Mouse (Mus musculus): ENCODE measurements around the gene Tm4sf5. TPM values are rescaled to one million over a fixed set of nuclear protein-coding genes. Genes with fewer than 3 reads are reported as not detected.

The Tm4sf5 gene
- total and polyA plus RNA-seq, 2 experiments from 2014 or later, result 0.34 to 7.6 TPM

DNA sequence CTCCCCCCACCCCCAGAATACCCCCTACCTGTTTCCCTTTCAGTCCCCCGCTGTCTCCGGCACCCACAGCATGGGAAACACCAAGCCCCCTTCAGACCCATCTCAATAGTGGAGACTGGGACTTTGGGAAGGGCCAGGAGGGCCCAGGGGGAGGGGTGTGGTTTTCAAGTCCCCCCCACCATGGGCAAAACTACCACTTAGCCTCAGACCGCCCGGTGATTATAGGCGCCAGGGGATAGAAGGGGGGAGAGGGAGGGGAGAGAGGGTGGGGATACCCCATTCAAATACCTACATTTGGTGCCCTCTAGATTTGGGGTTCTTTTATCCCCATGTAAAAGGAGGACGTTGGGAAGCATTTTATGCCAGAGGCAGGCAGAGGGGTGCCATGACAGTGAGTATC, 27.8 kb downstream of the Tm4sf5 start, which contains the start of gene Gm40193:
Gene Gm40193, minus strand, starts transcription at position 101 of the 400 bp plus-strand sequence.
- H3K4me1 ChIP-seq (ENCODE audit: control insufficient read depth, insufficient read depth), result no peaks in the 10 kb centered on the region
- peaks cover 6% of the 10 kb centered on the region for H3K36me3 ChIP-seq (replicated peaks; ENCODE audit: control insufficient read depth, insufficient read depth, low read length)
- no peak within 1 kb of the TSS for H3K9ac ChIP-seq (replicated peaks; ENCODE audit: low read depth, low read length)
- TF ChIP-seq CTCF (IDR thresholded peaks at IDR 0.05; ENCODE audit: low read depth) (no peak), EP300 (IDR thresholded peaks at IDR 0.05; ENCODE audit: low read depth) (no peak)
- H3K27ac ChIP-seq (ENCODE audit: low read depth), result no peak within 1 kb of the TSS
- 78% methylated on average over 6 of the region's 6 CpGs for WGBS
- no peak for DNase-seq (ENCODE audit: low spot score)
- ATAC-seq (ENCODE audit: insufficient read depth, low read depth), result no peak
- no peak within 1 kb of the TSS for H3K4me3 ChIP-seq (ENCODE audit: low read depth, low read length)
- no peak within 1 kb of the TSS for H3K4me2 ChIP-seq (ENCODE audit: low read depth, low read length)
- H3K27me3 ChIP-seq (ENCODE audit: control insufficient read depth, insufficient read depth, low read length), result no peaks in the 10 kb centered on the region
- H3K9me3 ChIP-seq (replicated peaks; ENCODE audit: control insufficient read depth, low read length), result no peaks in the 10 kb centered on the region

DNA sequence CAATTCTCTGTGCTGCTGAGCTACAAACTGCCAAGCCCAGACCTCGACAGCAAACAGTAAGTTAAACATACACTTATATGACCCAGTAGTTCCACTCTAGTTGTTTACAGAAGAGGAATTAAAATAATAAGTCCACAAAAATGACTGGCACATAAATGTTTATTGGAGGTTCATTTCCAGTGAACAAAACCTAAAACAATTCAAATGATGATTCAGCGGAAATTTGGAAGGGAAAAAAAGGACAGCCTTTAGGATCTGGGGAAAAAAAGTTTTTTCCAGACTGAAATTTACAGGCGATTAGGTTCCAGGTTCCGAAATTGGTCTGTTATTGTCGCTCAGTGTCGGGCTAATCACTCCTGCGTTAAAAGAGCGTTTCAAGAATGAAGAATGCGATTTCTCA, 34.4 kb downstream of the Tm4sf5 start:
- ATAC-seq (ENCODE audit: insufficient read depth, low read depth), result peak; percentile 0; the same call in 1 of the 2 replicates
- peaks cover 8% of the 10 kb centered on the region for H3K4me1 ChIP-seq (ENCODE audit: control insufficient read depth, insufficient read depth)
- no peak for TF ChIP-seq CTCF (IDR thresholded peaks at IDR 0.05; ENCODE audit: low read depth)
- no peak for TF ChIP-seq EP300 (IDR thresholded peaks at IDR 0.05; ENCODE audit: low read depth)
- peak overlapping the region; percentile 72 for H3K4me3 ChIP-seq (ENCODE audit: low read depth, low read length)
- peak overlapping the region; percentile 71 for H3K4me2 ChIP-seq (ENCODE audit: low read depth, low read length)
- H3K27me3 ChIP-seq (ENCODE audit: control insufficient read depth, insufficient read depth, low read length), result no peaks in the 10 kb centered on the region
- H3K9me3 ChIP-seq (replicated peaks; ENCODE audit: control insufficient read depth, low read length), result no peaks in the 10 kb centered on the region
- 0 out of 2 replicates have a peak, but pooled peaks cover 6% of the 10 kb centered on the region for H3K36me3 ChIP-seq (replicated peaks; ENCODE audit: control insufficient read depth, insufficient read depth, low read length)
- H3K27ac ChIP-seq (ENCODE audit: low read depth), result no peak overlapping the region
- no peak for DNase-seq (ENCODE audit: low spot score)
- WGBS, result 10% methylated on average over 9 of the region's 9 CpGs
- peak overlapping the region; percentile 68 for H3K9ac ChIP-seq (replicated peaks; ENCODE audit: low read depth, low read length)

GRCm38 (mm10) chr11:70539877-70540587, 35.0 kb downstream of the Tm4sf5 start, which contains the start of gene Pld2:
Pld2 (plus strand) TSS chr11:70540064.
- no peak for TF ChIP-seq EP300 (IDR thresholded peaks at IDR 0.05; ENCODE audit: low read depth)
- TF ChIP-seq CTCF (IDR thresholded peaks at IDR 0.05; ENCODE audit: low read depth), result peak; percentile 65
- peaks cover 8% of the 10 kb centered on the region for H3K4me1 ChIP-seq (ENCODE audit: control insufficient read depth, insufficient read depth)
- H3K36me3 ChIP-seq (replicated peaks; ENCODE audit: control insufficient read depth, insufficient read depth, low read length), result 0 out of 2 replicates have a peak, but pooled peaks cover 6% of the 10 kb centered on the region
- peak; percentile 95 for ATAC-seq (ENCODE audit: insufficient read depth, low read depth)
- H3K4me2 ChIP-seq (ENCODE audit: low read depth, low read length), result peak within 1 kb of the TSS; percentile 71
- peak within 1 kb of the TSS; percentile 72 for H3K4me3 ChIP-seq (ENCODE audit: low read depth, low read length)
- no peaks in the 10 kb centered on the region for H3K9me3 ChIP-seq (replicated peaks; ENCODE audit: control insufficient read depth, low read length)
- peak; percentile 89 for DNase-seq (ENCODE audit: low spot score)
- peak within 1 kb of the TSS; percentile 55; the same call in 1 of the 2 replicates for H3K27ac ChIP-seq (ENCODE audit: low read depth)
- WGBS, result under 1% methylated on average over 47 of the region's 65 CpGs
- no peaks in the 10 kb centered on the region for H3K27me3 ChIP-seq (ENCODE audit: control insufficient read depth, insufficient read depth, low read length)
- peak within 1 kb of the TSS; percentile 68 for H3K9ac ChIP-seq (replicated peaks; ENCODE audit: low read depth, low read length)

- H3K9me3 ChIP-seq (replicated peaks; ENCODE audit: control insufficient read depth, low read length), result no peaks in the 10 kb centered on the region
- H3K27ac ChIP-seq (ENCODE audit: low read depth), result no peak overlapping the region
- peak overlapping the region; percentile 71 for H3K4me2 ChIP-seq (ENCODE audit: low read depth, low read length)
- ATAC-seq (ENCODE audit: insufficient read depth, low read depth) (no peak), DNase-seq (ENCODE audit: low spot score) (no peak)
- H3K27me3 ChIP-seq (ENCODE audit: control insufficient read depth, insufficient read depth, low read length), result no peaks in the 10 kb centered on the region
- H3K4me1 ChIP-seq (ENCODE audit: control insufficient read depth, insufficient read depth), result peaks cover 8% of the 10 kb centered on the region
- no peak for TF ChIP-seq EP300 (IDR thresholded peaks at IDR 0.05; ENCODE audit: low read depth)
- TF ChIP-seq CTCF (IDR thresholded peaks at IDR 0.05; ENCODE audit: low read depth), result no peak
- 0 out of 2 replicates have a peak, but pooled peaks cover 6% of the 10 kb centered on the region for H3K36me3 ChIP-seq (replicated peaks; ENCODE audit: control insufficient read depth, insufficient read depth, low read length)
- 81% methylated on average over 7 of the region's 7 CpGs for whole genome bisulfite sequencing
- no peak overlapping the region; the same call in 1 of the 2 replicates for H3K9ac ChIP-seq (replicated peaks; ENCODE audit: low read depth, low read length)
- H3K4me3 ChIP-seq (ENCODE audit: low read depth, low read length), result peak overlapping the region; percentile 72
Observed at GRCm38 (mm10) chr11:70540928-70541327, 35.9 kb downstream of the Tm4sf5 start.

- peaks cover 8% of the 10 kb centered on the region for H3K4me1 ChIP-seq (ENCODE audit: control insufficient read depth, insufficient read depth)
- no peak overlapping the region for H3K9ac ChIP-seq (replicated peaks; ENCODE audit: low read depth, low read length)
- no peak for DNase-seq (ENCODE audit: low spot score)
- H3K4me2 ChIP-seq (ENCODE audit: low read depth, low read length), result no peak overlapping the region
- H3K27ac ChIP-seq (ENCODE audit: low read depth), result no peak overlapping the region
- 0 out of 2 replicates have a peak, but pooled peaks cover 6% of the 10 kb centered on the region for H3K36me3 ChIP-seq (replicated peaks; ENCODE audit: control insufficient read depth, insufficient read depth, low read length)
- no peak overlapping the region for H3K4me3 ChIP-seq (ENCODE audit: low read depth, low read length)
- no peak for ATAC-seq (ENCODE audit: insufficient read depth, low read depth)
- no peaks in the 10 kb centered on the region for H3K27me3 ChIP-seq (ENCODE audit: control insufficient read depth, insufficient read depth, low read length)
- no peaks in the 10 kb centered on the region for H3K9me3 ChIP-seq (replicated peaks; ENCODE audit: control insufficient read depth, low read length)
- WGBS, result 70% methylated on average over 5 of the region's 5 CpGs
- TF ChIP-seq EP300 (IDR thresholded peaks at IDR 0.05; ENCODE audit: low read depth), result no peak
- TF ChIP-seq CTCF (IDR thresholded peaks at IDR 0.05; ENCODE audit: low read depth), result no peak
Observed at GRCm38 (mm10) chr11:70541415-70541814, 36.4 kb downstream of the Tm4sf5 start.
